Mouse (Mus musculus) retina, adult 2 months (tissue): ENCODE results near the gene Cabs1.

Experiments
- DNase-seq: peaks from one replicate; pipeline ENCODE4 v3.0.0-alpha.2; 2012; ENCODE audit warnings: low read depth, low spot score

Gene Cabs1

DNA sequence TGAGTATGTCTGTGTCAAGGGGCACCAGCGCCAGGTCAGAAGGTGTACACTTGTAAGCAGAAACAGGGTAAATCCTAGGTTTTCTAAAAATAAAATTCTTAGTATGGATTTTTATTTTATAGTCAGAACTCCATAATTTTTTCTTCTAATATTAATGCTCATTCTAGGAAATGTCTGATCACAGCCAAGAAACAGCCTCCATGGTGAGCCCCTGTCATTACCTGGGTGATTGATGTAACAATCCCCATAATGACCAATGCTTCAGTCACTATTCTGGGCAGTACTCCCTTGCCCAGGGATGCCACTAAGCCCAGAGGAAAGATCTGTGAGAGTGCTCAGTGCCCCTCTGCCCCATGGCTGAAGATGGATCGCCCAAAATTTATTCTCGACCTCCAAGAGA lies at the start of gene Cabs1:
Gene Cabs1 (plus strand): TSS at position 301 of the 400 bp plus-strand sequence.
- no peak for DNase-seq

DNA sequence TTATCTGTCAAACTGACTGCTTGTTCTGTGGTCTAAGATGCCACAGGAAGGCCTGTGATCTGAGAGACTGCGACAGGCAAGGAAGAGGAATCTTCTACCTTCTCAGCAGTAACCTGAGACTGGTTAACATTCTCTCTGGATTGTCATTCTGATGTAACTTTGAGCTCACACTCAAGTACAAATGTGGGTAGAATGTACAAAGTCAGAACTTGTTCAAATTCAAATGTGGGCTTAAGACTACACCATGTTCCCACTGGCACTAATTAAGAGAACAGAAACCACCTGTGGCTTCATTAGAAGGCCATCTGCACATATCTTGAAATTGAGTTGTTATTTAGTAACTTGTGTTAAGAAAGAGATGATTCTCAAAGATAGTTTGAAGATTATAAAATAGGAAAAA lies 47.6 kb upstream of the Cabs1 start:
- no peak for DNase-seq

- DNase-seq: peak; percentile 3
Observed at GRCm38 (mm10) chr5:87940752-87941151, 38.5 kb upstream of the Cabs1 start.

DNA sequence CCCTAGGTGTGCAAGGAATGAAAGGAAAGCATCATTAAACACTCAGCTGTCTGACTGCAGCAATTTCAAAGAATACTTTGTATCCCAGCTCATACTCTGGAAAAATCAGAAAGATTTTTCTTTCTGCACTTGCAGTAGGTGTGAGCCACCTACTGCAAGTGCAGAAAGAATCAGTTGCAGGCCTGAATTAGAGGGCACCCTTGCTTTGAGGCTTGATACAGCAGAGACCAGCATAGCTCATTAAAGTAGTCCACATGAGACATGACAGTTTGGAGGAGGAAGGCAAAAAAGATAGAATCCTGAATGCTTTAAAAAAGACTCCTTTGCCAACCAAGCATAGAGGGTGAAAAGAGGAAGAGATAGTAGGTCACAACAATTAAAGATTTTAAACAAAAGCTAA lies 36.7 kb upstream of the Cabs1 start:
- DNase-seq: no peak

GRCm38 (mm10) chr5:87951836-87952235 lies 27.4 kb upstream of the Cabs1 start:
- DNase-seq: no peak

- no peak for DNase-seq
Observed at GRCm38 (mm10) chr5:87969201-87969600, 10.0 kb upstream of the Cabs1 start, which contains the start of the genes 2310003L06Rik and Gm28434. Gene 2310003L06Rik (plus strand): TSS chr5:87969459. Gene Gm28434 (plus strand): TSS chr5:87969517.

DNA sequence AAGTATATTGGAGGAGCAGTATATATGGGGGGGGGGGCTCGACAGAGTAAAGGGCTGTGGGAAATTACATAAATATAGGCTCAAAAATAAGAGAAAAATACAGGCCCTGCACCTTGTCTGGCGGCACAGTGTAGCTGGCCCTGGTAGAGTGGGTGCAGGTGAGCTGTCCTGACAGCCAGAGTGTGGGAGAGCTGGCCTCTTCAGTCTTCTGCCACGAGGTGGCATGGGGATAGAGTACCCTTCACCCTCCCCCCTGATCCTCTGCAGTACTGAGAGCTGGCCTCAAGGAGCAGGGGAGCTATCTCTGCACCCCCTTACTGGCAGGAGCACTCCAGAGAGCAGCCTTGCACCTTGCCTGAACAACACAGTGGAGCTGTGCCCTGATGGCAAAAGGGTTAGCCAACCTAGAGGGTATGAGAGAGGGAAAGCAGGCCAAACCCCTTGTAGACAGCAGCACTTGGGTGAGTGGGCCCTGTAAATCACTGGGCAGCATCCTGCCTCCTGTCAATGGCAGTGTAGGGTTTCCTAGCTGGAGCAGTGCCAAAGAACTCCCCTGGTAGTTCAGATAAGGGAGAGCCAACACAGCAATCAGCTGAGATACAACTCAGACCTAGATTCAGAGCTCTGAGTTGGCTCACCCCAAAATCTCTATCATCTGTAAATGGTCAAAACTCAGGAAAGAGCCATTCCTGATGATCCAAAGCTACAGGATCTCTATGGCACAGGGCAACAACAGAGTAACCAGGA lies 3.4 kb downstream of the Cabs1 start:
- no peak for DNase-seq

DNA sequence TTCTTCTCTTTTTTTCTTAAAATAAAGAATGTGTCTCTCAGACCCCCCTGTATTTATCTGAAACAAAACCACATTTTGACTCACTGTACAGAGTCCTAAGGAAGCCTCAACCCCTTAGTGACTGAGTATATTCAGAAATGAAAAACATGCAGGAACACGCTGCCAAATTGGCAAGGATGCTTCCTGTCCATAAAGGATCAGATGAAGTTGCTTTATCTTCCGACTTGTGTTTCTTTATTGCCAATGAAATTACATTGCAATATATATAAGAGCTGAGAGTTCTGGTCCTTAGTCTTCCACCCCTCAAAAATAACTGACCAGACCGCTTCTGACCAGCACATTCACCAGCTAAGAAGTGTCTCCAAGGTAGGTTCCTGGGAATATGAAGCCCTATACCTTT lies 23.0 kb downstream of the Cabs1 start, which contains the start of gene Smr3a:
Gene Smr3a (plus strand): TSS at position 301 of the 400 bp plus-strand sequence.
- no peak for DNase-seq

DNA sequence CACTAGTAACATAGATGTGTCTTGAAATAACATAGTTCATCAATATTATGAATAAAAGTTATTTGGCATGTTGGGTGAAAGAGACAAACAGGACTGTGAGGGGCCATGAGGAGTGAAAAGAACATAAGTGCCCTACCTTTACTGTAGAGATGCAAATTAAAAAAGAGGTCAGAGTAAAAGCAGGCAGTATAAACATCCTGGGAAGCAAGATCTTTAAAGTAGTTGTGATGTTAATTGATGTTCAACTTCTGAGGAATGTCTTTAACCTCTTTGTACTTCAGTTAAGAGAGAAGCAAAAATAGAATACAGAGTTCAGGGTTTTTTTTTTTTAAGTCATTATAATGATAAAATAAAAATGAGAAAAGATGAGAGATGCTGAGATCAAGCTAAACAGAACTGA lies 26.0 kb downstream of the Cabs1 start:
- no peak for DNase-seq
